Mouse (Mus musculus): Measurements from ENCODE around the gene Abcc2. TPM values are rescaled to one million over a fixed set of nuclear protein-coding genes. Genes with fewer than 3 reads are reported as not detected.

Gene Abcc2
- polyA plus RNA-seq, 1 experiment from 2014 or later: 0.09 TPM

DNA sequence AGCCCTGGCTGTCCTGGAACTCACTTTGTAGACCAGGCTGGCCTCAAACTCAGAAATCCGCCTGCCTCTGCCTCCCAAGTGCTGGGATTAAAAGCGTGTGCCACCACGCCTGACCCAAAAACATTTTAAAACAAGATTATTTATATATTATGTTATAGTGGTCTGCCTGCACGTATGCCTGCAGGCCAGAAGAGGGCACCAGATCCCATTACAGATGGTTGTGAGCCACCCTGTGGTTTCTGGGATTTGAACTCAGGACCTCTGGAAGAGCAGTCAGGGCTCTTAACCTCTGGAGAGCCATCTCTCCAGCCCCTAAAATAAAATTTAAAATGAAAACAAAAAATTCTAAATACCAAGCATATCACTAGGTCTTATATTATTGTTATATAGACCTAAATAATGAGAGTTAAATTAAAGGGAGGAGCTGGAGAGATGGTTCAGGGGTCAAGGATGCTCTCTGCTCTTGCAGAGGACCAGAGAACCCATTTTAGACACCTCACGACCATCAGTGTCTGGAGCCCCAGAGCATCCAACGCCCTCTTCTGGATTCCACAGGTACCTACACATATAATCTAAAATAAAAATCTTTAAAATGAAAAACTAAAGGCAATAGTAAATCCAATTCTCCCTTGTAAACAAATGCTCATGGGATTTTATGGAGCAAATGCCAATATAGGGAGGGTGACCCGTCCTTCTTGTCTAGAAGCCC lies 71.0 kb downstream of the Abcc2 start:
- Histone ChIP-seq H3K36me3 (peaks cover 72% of the 10 kb centered on the region), H3K27ac (no peak overlapping the region), H3K27me3 (no peaks in the 10 kb centered on the region), H3K4me2 (no peak overlapping the region), H3K9me3 (replicated peaks) (no peaks in the 10 kb centered on the region), H3K4me1 (replicated peaks) (no peaks in the 10 kb centered on the region; the same call in 1 of the 2 replicates), H3K4me3 (no peak overlapping the region), H3K9ac (no peak overlapping the region)
- ATAC-seq (replicated peaks; ENCODE audit: insufficient number of reproducible peaks, insufficient read depth, low FRiP score, low read depth): no peak
- 77% methylated on average over 7 of the region's 7 CpGs for WGBS

DNA sequence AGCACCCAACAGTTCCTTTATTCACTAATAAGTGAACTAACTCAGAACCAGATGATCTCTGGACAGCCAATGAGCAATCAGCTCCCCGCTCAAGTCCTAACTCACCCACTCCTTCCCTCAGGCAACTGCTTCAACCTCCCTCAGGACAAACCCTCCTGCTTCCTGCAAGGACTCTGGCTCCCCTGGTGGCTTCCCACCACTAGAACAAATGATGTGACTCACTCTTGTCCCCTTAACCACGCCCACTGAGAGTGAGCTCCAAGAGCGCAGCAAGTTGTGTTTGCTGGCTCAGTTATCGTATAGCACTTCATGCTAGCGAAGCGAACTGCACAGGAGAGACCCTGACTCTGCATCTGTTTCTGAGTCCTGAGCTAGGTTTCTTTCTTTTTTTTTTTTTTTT lies 75.4 kb downstream of the Abcc2 start:
- WGBS: 80% methylated on average over 6 of the region's 6 CpGs
- no peak for ATAC-seq (replicated peaks; ENCODE audit: insufficient number of reproducible peaks, insufficient read depth, low FRiP score, low read depth)
- H3K4me2 ChIP-seq: no peak overlapping the region
- H3K27me3 ChIP-seq: no peaks in the 10 kb centered on the region
- H3K9me3 ChIP-seq (replicated peaks): no peaks in the 10 kb centered on the region
- H3K4me1 ChIP-seq (replicated peaks): no peaks in the 10 kb centered on the region
- no peak overlapping the region for H3K4me3 ChIP-seq
- H3K9ac ChIP-seq: no peak overlapping the region
- H3K27ac ChIP-seq: no peak overlapping the region
- peaks cover 57% of the 10 kb centered on the region for H3K36me3 ChIP-seq

DNA sequence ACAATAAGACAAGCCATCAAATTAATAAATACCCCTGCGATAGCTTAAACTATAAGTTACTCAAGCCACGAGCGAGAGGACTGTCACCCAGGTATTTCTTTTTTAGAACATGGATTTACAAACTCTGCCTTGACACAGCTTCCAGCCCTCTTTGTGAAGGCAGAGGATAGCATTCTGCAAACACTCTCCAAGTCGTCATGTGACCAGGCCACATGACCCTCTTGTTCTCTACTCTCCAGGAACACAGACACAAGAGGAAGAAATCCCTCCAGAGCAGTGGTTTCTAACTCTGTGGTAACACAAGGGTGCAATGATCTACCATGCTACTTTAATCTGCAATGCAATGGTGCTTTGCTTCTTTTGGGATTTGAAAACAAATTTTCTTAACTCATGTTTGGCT lies 88.4 kb downstream of the Abcc2 start:
- Histone ChIP-seq H3K4me2 (no peak overlapping the region), H3K27ac (no peak overlapping the region), H3K36me3 (peaks cover 82% of the 10 kb centered on the region), H3K27me3 (no peaks in the 10 kb centered on the region), H3K9ac (no peak overlapping the region), H3K4me3 (no peak overlapping the region), H3K9me3 (replicated peaks) (no peaks in the 10 kb centered on the region), H3K4me1 (replicated peaks) (no peaks in the 10 kb centered on the region)
- 86% methylated on average over 4 of the region's 4 CpGs for WGBS
- ATAC-seq (replicated peaks; ENCODE audit: insufficient number of reproducible peaks, insufficient read depth, low FRiP score, low read depth): no peak

DNA sequence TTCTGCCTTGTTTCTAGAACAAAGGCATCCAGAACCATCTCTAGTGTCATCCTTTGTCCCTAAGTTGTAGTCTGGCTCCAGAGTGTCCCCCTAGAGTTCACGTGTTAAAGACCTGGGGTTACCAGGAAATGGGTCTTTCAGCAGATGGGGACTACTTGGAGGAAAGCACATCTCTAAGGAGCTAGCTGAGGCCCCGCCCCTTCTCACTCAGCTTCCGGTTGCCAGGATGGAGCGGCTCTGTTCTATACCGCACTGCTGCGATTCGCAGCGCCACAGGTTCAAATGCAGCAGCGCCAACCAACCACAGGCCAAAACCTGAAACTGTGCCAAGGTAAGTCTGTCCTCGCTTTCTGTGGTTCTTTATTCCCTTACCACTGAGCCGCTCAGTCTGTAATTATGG lies 92.4 kb downstream of the Abcc2 start:
- H3K27me3 ChIP-seq: no peaks in the 10 kb centered on the region
- peaks cover 15% of the 10 kb centered on the region for H3K4me1 ChIP-seq (replicated peaks)
- no peak overlapping the region for H3K4me3 ChIP-seq
- no peak overlapping the region for H3K9ac ChIP-seq
- ATAC-seq (replicated peaks; ENCODE audit: insufficient number of reproducible peaks, insufficient read depth, low FRiP score, low read depth): no peak
- peaks cover 48% of the 10 kb centered on the region for H3K36me3 ChIP-seq
- WGBS: 89% methylated on average over 11 of the region's 11 CpGs
- H3K27ac ChIP-seq: no peak overlapping the region
- no peak overlapping the region for H3K4me2 ChIP-seq
- H3K9me3 ChIP-seq (replicated peaks): no peaks in the 10 kb centered on the region

DNA sequence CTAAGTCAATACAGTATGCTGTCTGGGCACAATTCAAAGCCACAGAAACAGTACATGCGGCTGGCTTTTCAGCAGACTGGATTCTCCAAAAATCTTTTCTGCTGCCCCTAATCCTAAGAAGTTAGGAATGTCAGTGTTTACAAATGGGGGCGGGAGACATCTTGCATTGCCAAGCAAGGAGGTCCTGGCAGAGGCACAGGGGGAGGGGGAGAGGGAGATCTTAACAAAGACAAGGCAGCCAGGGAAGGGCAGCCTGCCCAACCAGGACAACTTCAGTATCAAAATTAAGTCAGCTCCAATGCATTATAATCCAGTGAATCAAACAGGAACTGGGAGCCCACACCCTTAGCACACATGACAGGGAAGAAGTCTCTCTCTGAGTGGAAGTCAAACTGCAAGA lies 94.0 kb downstream of the Abcc2 start:
- H3K9ac ChIP-seq: no peak overlapping the region
- H3K9me3 ChIP-seq (replicated peaks): no peaks in the 10 kb centered on the region
- H3K27ac ChIP-seq: no peak overlapping the region
- 70% methylated on average over 2 of the region's 2 CpGs for WGBS
- H3K4me3 ChIP-seq: no peak overlapping the region
- no peak overlapping the region for H3K4me2 ChIP-seq
- peaks cover 26% of the 10 kb centered on the region for H3K4me1 ChIP-seq (replicated peaks)
- H3K36me3 ChIP-seq: peaks cover 32% of the 10 kb centered on the region; the same call in 1 of the 2 replicates
- H3K27me3 ChIP-seq: no peaks in the 10 kb centered on the region
- ATAC-seq (replicated peaks; ENCODE audit: insufficient number of reproducible peaks, insufficient read depth, low FRiP score, low read depth): no peak

DNA sequence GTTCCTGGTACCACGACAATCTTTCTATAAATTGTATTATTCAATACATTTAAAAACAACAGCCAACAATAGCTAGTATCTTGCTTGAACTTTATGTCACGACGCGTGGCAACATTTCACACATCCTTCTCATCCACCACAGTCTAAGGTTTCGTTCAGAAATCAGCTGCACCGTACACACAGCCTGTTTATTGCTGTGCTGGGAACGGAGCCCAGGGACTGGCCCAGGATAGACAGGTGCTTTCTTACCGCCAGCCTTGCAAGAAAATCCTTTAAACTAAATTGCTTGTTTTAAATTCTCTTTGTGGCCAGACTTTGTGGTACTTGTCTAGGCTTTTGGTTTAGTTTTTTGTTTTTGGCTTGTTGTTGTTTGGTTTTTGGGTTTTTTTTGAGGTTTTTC lies 95.4 kb downstream of the Abcc2 start:
- WGBS: 81% methylated on average over 8 of the region's 8 CpGs
- H3K4me1 ChIP-seq (replicated peaks): peaks cover 26% of the 10 kb centered on the region
- no peak overlapping the region for H3K9ac ChIP-seq
- H3K9me3 ChIP-seq (replicated peaks): no peaks in the 10 kb centered on the region; the same call in 1 of the 2 replicates
- peaks cover 19% of the 10 kb centered on the region; the same call in 1 of the 2 replicates for H3K36me3 ChIP-seq
- ATAC-seq (replicated peaks; ENCODE audit: insufficient number of reproducible peaks, insufficient read depth, low FRiP score, low read depth): no peak
- H3K27me3 ChIP-seq: no peaks in the 10 kb centered on the region
- H3K4me2 ChIP-seq: no peak overlapping the region
- H3K4me3 ChIP-seq: no peak overlapping the region
- H3K27ac ChIP-seq: no peak overlapping the region

DNA sequence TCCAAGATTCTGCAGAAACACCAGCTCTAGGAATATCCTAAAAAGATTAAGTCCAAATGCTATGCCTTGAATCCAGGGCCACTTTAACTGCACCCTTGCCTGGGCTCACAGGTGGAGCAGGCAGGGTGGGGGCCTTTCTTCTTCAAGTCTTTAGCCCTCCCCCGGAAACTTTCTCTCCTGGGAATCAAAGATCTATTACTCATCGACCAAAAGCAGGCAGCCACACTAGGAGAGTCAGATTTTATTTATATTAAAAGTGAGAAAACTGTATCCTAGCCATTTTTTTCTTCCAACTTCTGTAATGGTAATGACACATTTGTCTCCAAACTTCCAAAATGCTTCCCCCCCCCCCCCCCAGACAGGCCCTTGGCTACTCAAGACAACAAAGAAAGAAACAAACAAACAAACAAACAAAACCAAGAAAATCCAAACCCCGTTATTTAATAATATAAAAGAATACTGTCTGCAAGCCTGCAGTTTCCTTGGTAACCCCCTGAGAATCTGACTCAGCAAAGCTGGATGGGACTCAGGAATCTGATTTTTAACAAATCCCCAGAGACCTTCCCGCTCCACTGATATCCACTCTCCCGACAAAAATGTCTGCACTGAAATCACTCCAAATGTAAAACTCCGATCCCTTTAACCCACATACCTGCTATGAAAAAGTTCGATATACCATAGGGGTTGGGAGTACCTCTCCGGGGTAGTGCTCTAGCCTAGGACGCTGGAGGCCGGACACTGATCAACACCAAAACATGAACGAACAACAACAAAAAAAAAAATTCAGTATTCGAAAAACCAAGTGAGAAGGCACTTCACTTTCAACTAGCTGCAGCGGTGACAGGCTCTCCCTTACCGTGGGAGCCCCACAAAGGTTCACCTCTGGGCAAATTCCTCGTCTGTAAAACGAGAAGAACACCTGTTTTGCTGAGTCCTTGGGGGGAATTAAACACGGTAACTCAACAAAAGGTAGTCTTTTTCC lies 96.4 kb downstream of the Abcc2 start:
- Histone ChIP-seq H3K4me3 (peak overlapping the region; percentile 73), H3K27me3 (no peaks in the 10 kb centered on the region), H3K36me3 (0 out of 2 replicates have a peak, but pooled peaks cover 10% of the 10 kb centered on the region), H3K9me3 (replicated peaks) (no peaks in the 10 kb centered on the region; the same call in 1 of the 2 replicates), H3K4me2 (peak overlapping the region; percentile 81), H3K4me1 (replicated peaks) (peaks cover 33% of the 10 kb centered on the region), H3K27ac (peak overlapping the region; percentile 89; the same call in 1 of the 2 replicates), H3K9ac (peak overlapping the region; percentile 78)
- 15% methylated on average over 17 of the region's 17 CpGs for WGBS
- no peak for ATAC-seq (replicated peaks; ENCODE audit: insufficient number of reproducible peaks, insufficient read depth, low FRiP score, low read depth)

DNA sequence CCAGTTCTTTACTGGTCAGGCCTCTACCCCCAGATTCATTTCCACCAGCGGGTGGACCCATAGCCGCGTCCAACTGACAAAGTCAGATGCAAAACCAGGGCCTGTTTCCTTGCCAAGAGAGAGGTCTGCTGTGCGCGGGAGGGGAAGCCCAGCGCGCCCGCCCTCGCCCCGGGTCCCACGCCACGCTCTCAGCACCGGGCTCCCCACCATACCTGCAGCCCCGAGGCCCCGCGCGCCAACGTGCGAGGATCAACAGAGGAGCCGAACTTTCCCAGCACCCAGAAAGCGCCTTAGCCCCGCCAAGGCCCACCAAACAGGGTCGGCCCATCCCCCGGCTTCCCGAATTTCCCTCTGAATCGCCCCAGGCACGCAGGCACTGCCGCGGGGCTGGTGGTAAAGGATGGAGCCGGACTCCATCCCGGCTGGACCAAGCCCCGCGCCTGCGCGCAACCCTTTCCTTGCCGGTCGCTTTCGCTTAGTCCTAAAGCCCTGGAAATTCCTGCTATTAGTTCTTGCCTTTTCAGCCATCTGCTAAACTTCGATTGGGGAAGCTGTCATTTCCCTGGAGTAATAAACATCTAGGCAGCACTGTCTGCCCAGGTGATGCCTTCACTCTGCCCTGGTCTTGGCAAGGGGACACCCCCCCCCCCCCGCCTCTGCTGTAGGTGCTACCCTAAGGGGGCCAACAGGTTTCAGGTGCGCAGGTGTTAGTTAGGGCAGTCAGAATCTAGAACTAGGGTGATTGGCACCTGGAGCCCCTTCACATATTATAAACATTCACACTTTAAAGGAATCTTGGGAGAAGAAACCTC lies 97.6 kb downstream of the Abcc2 start:
- Histone ChIP-seq H3K9me3 (replicated peaks) (no peaks in the 10 kb centered on the region; the same call in 1 of the 2 replicates), H3K36me3 (0 out of 2 replicates have a peak, but pooled peaks cover 2% of the 10 kb centered on the region), H3K4me2 (peak overlapping the region; percentile 81), H3K27ac (peak overlapping the region; percentile 89), H3K4me1 (replicated peaks) (peaks cover 34% of the 10 kb centered on the region), H3K27me3 (no peaks in the 10 kb centered on the region), H3K4me3 (peak overlapping the region; percentile 73), H3K9ac (peak overlapping the region; percentile 78)
- ATAC-seq (replicated peaks; ENCODE audit: insufficient number of reproducible peaks, insufficient read depth, low FRiP score, low read depth): peak; percentile 84
- 1% methylated on average over 41 of the region's 41 CpGs for WGBS

DNA sequence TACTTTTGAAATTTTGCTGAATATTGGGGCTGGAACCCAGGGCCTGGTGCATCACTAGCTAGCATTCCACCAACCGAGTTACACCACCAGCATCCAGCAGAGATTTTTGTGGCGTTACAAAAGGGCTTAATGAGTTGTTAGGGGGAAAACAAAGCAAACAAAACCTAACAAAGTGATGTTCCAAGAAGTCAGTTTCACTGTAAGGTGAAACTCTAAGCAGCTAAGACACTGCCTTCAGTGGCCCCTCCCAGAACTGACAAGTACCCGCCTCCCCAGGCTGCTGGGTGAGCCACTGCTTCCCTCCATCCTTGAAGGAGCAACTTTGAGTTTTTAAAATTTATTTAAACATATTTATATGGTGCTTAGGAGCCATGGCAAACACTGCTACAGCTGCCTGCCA lies 98.4 kb downstream of the Abcc2 start:
- no peaks in the 10 kb centered on the region for H3K27me3 ChIP-seq
- no peak overlapping the region for H3K9ac ChIP-seq
- WGBS: 31% methylated on average over 3 of the region's 3 CpGs
- H3K27ac ChIP-seq: no peak overlapping the region
- H3K4me1 ChIP-seq (replicated peaks): peaks cover 38% of the 10 kb centered on the region
- H3K4me2 ChIP-seq: 0 out of 2 replicates have a peak overlapping the region, but pooled peaks have one; percentile 81
- no peak for ATAC-seq (replicated peaks; ENCODE audit: insufficient number of reproducible peaks, insufficient read depth, low FRiP score, low read depth)
- H3K9me3 ChIP-seq (replicated peaks): no peaks in the 10 kb centered on the region; the same call in 1 of the 2 replicates
- no peaks in the 10 kb centered on the region for H3K36me3 ChIP-seq
- no peak overlapping the region for H3K4me3 ChIP-seq

DNA sequence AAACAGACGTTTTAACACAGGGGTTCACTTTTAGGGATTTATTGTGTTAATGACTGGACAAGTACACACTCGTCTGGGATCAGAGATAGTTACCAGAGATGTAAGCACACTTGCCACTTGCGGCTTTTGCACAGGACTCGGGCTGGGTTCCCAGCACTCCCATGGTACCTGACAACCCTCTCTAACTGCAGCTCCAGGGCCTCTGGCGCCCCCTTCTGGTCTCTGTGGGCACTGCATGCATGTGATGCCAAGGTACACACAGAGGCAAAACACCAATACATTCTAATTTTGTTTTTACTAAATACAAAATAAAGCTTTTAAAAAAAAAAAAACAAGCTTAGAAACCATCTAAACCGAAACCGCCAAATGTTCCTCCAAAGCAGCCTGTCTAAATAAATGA lies 99.6 kb downstream of the Abcc2 start:
- H3K27ac ChIP-seq: no peak overlapping the region
- H3K4me1 ChIP-seq (replicated peaks): peaks cover 38% of the 10 kb centered on the region
- no peak overlapping the region for H3K4me3 ChIP-seq
- H3K4me2 ChIP-seq: no peak overlapping the region
- no peak overlapping the region for H3K9ac ChIP-seq
- H3K27me3 ChIP-seq: no peaks in the 10 kb centered on the region
- ATAC-seq (replicated peaks; ENCODE audit: insufficient number of reproducible peaks, insufficient read depth, low FRiP score, low read depth): no peak
- H3K36me3 ChIP-seq: no peaks in the 10 kb centered on the region
- 82% methylated on average over 7 of the region's 7 CpGs for WGBS
- no peaks in the 10 kb centered on the region; the same call in 1 of the 2 replicates for H3K9me3 ChIP-seq (replicated peaks)
